Mouse (Mus musculus) limb, embryonic 14.5 days (tissue): ENCODE measurements at regions not wholly inside any gene's neighbourhood (a gene's known extent, or its start where the extent isn't known, plus 50 kb on each side); places are given as distances from the start of the nearest gene placed in this dataset.
"Not testable (repeated sequence)": the region's sequence is repeated elsewhere in the genome, so short reads cannot be mapped to it uniquely, and the experiment has no call there.

Experiments used
- ATAC-seq: fragments of 200-750 bp; cut with Nextera tagmentation; 2 replicates; pipeline ENCODE4 v1.8.0; 2017; ENCODE audit warnings: low read depth, moderate number of reproducible peaks, moderate TSS enrichment; ENCODE audit not compliant: low FRiP score
- DNase-seq: peaks from one replicate; pipeline ENCODE4 v3.0.0-alpha.2; 2015; ENCODE audit warnings: low spot score
- H3K27ac ChIP-seq: fragments of 300-500 bp; sonication (generic); replicated peaks from 2 replicates; pipeline ENCODE4 v1.5.1; 2014; ENCODE audit warnings: low read depth, mild to moderate bottlenecking, low read length, moderate library complexity, mixed read lengths
- H3K27me3 ChIP-seq: fragments of 300-500 bp; sonication (generic); 2 replicates; pipeline ENCODE4 v1.6.1; 2014; ENCODE audit warnings: low read length, mixed read lengths; ENCODE audit not compliant: control insufficient read depth, insufficient read depth
- H3K36me3 ChIP-seq: fragments of 300-500 bp; sonication (generic); 2 replicates; pipeline ENCODE4 v1.6.1; 2014; ENCODE audit warnings: mild to moderate bottlenecking, low read length, moderate library complexity, mixed read lengths; ENCODE audit not compliant: control insufficient read depth, insufficient read depth
- H3K4me1 ChIP-seq: fragments of 300-500 bp; sonication (generic); 2 replicates; pipeline ENCODE4 v1.6.1; 2014; ENCODE audit warnings: antibody characterized with exemption, low read length, mixed read lengths; ENCODE audit not compliant: control insufficient read depth, insufficient read depth
- H3K4me2 ChIP-seq: fragments of 300-500 bp; sonication (generic); replicated peaks from 2 replicates; pipeline ENCODE4 v1.6.1; 2014; ENCODE audit warnings: low read depth, mild to moderate bottlenecking, low read length, moderate library complexity; ENCODE audit not compliant: severe bottlenecking
- H3K4me3 ChIP-seq: fragments of 300-500 bp; sonication (generic); replicated peaks from 2 replicates; pipeline ENCODE4 v1.5.1; 2014; ENCODE audit warnings: low read length
- H3K9ac ChIP-seq: fragments of 300-500 bp; sonication (generic); 2 replicates; pipeline ENCODE4 v1.6.1; 2014; ENCODE audit warnings: mild to moderate bottlenecking, low read depth, low read length, moderate library complexity; ENCODE audit not compliant: severe bottlenecking
- H3K9me3 ChIP-seq: fragments of 300-500 bp; sonication (generic); 2 replicates; pipeline ENCODE4 v1.6.1; 2016; ENCODE audit warnings: low read length; ENCODE audit not compliant: control insufficient read depth
- WGBS: fragments of 180-500 bp; shearing (Covaris S2); extraction: QIAGEN DNeasy Blood & Tissue Kit; methylation state at CpG from one replicate; pipeline ENCODE4 v1.1.7; 2014; 5-methylcytosine and 5-hydroxymethylcytosine counted together

GRCm38 (mm10) chr12:24252071-24252874 is 155.2 kb upstream of the 9030624G23Rik start:
- not testable (repeated sequence) for H3K9me3 ChIP-seq, H3K36me3 ChIP-seq, H3K4me1 ChIP-seq, H3K27me3 ChIP-seq, ATAC-seq
- Histone ChIP-seq H3K4me3 (peak overlapping the region; percentile 53), H3K27ac (peak overlapping the region; percentile 55; the same call in 1 of the 2 replicates), H3K4me2 (peak overlapping the region; percentile 40), H3K9ac (peak overlapping the region; percentile 78)
- WGBS = under 1% methylated on average over 34 of the region's 77 CpGs
- DNase-seq = peak; percentile 11
